In the genomic region with DNA sequence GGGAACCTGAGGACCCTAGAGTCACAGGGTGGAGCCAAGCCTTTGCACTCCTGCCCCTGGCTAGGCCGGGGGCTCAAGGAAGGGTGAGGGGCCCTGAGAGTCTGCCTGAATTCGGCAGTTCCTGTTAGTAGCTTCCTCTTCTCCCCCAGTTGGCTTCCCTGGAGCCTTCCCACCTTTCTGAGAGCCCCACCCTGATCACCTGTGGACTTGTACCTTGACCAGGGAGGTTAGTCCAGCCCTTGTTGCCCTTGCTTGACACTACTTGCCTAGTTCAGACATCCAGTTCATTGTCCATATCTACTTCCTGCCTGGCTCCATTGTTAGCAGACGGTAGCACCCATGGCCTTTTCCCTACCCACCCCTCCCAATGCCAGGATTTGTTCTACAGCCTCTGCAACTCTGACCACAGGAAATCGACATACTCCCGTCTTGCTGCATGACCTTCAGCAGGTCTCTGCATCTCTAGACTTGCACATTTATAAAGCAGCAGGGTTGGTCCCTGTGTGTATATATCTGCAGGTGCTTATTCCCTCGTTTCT, we compare ENCODE assay signal across 9 mouse cellular contexts. TPM values are rescaled to one million over a fixed set of nuclear protein-coding genes. Genes with fewer than 3 reads are reported as not detected.
DNase-seq lines count a peak whose midpoint lies in the region; ATAC-seq and TF ChIP-seq lines count a peak whose summit lies in the region.
"Had no signal": no experiment of that assay in that cellular context is flagged by ENCODE, and none has a peak within 500 bp of the region (broad histone marks: within the 10 kb centered on the region; RNA-seq: fewer than 3 reads in every experiment).

No protein-coding gene starts in this region.

- H3K4me3 ChIP-seq in gastrocnemius, adult 2 months = peak overlapping the region; percentile 73
- H3K4me3 ChIP-seq in megakaryocyte, embryonic 14.5 days (replicated peaks) = peak overlapping the region; percentile 100
- no peak overlapping the region for H3K4me3 ChIP-seq in limb, embryonic 10.5 days
- 0 out of 2 replicates have a peak overlapping the region, but pooled peaks have one; percentile 85 for H3K4me3 ChIP-seq in stomach, embryonic 15.5 days (replicated peaks)

- DNase-seq in gastrocnemius, adult 2 months = no peak
- no peak for DNase-seq in gastrocnemius, postnatal 10 days
- DNase-seq in limb, embryonic 10.5 days (ENCODE audit: low spot score) = no peak
- no peak for DNase-seq in gastrocnemius, postnatal 4 days (ENCODE audit: low spot score in 2 of 2)
- DNase-seq in Muller cell, postnatal 12 days (ENCODE audit: inconsistent ontology term) = no peak
- DNase-seq: kidney, postnatal 4 days had no signal

- TF ChIP-seq CTCF in gastrocnemius, adult 2 months (IDR thresholded peaks at IDR 0.05) = no peak

- no peak for ATAC-seq in megakaryocyte, adult 5-6 weeks (ENCODE audit: poor library complexity, severe bottlenecking)
- no peak for ATAC-seq in stomach, embryonic 15.5 days (ENCODE audit: insufficient read depth, low FRiP score, low read depth)

- no peak overlapping the region for H3K9ac ChIP-seq in stomach, embryonic 15.5 days

- H3K4me1 ChIP-seq in megakaryocyte, embryonic 14.5 days = peaks cover 79% of the 10 kb centered on the region
- H3K4me1 ChIP-seq in limb, embryonic 10.5 days = peaks cover 45% of the 10 kb centered on the region
- peaks cover 40% of the 10 kb centered on the region for H3K4me1 ChIP-seq in stomach, embryonic 15.5 days

- intact Hi-C loops in gastrocnemius, adult 2 months (cut with DNase I) = no loop called here

- WGBS in limb, embryonic 10.5 days = 82% methylated on average over 6 of the region's 6 CpGs
- WGBS in stomach, embryonic 15.5 days = 44% methylated on average over 6 of the region's 6 CpGs

- H3K27me3 ChIP-seq in megakaryocyte, embryonic 14.5 days (replicated peaks) = no peaks in the 10 kb centered on the region
- no peaks in the 10 kb centered on the region for H3K27me3 ChIP-seq in limb, embryonic 10.5 days (ENCODE audit: low read depth, poor library complexity, severe bottlenecking)
- H3K27me3 ChIP-seq in stomach, embryonic 15.5 days (replicated peaks) = no peaks in the 10 kb centered on the region

- H3K4me2 ChIP-seq in stomach, embryonic 15.5 days = peak overlapping the region; percentile 88

- no peaks in the 10 kb centered on the region for H3K9me3 ChIP-seq in megakaryocyte, embryonic 14.5 days
- no peaks in the 10 kb centered on the region for H3K9me3 ChIP-seq in limb, embryonic 10.5 days (replicated peaks)
- H3K9me3 ChIP-seq in stomach, embryonic 15.5 days = no peaks in the 10 kb centered on the region

- peak overlapping the region; percentile 95 for H3K27ac ChIP-seq in gastrocnemius, adult 2 months
- H3K27ac ChIP-seq in limb, embryonic 10.5 days = peak overlapping the region; percentile 96
- H3K27ac ChIP-seq in stomach, embryonic 15.5 days = peak overlapping the region; percentile 97

- H3K36me3 ChIP-seq in megakaryocyte, embryonic 14.5 days (replicated peaks; ENCODE audit: low read length) = peaks cover 61% of the 10 kb centered on the region
- peaks cover 56% of the 10 kb centered on the region for H3K36me3 ChIP-seq in limb, embryonic 10.5 days
- peaks cover 38% of the 10 kb centered on the region for H3K36me3 ChIP-seq in stomach, embryonic 15.5 days

RNA-seq across cellular contexts. Expression of gene Mapk3, which starts 2.2 kb away (rescaled TPM):
- total RNA-seq in gastrocnemius, adult 2 months (2021) = 10 to 100 TPM; 22.3 to 22.4 TPM
- total RNA-seq in gastrocnemius, postnatal 10 days (2021) = 10 to 100 TPM; 43.7 to 54.7 TPM
- 213 and 289 TPM in 2 replicates for polyA plus RNA-seq in megakaryocyte, embryonic 14.5 days (2012; ENCODE audit: insufficient read depth, low replicate concordance)
- total RNA-seq in megakaryocyte, adult 5-6 weeks (2015) = 173 and 177 TPM in 2 replicates
- total RNA-seq in megakaryocyte, adult 5-6 weeks (2017) = 88.3 and 91.1 TPM in 2 replicates
- polyA plus RNA-seq in limb, embryonic 10.5 days (2016; fragmentation: Nextera tagmentation; extraction: Ambion mirVana) = 47.3 and 55.9 TPM in 2 replicates
- polyA plus RNA-seq in stomach, embryonic 15.5 days (2015; fragmentation: Nextera tagmentation; extraction: Ambion mirVana) = 99.9 TPM in 2 replicates
- total RNA-seq in gastrocnemius, postnatal 4 days (2021) = 10 to 100 TPM; 65.0 to 66.7 TPM

RNA-seq across cellular contexts. Expression of gene Gdpd3, which starts 4.5 kb away (rescaled TPM):
- 1 to 10 TPM in 1 of 2 experiments, under 1 TPM in 1; 0.67 to 1.3 TPM for total RNA-seq in gastrocnemius, adult 2 months (2021)
- 1 to 10 TPM; 1.0 to 4.0 TPM for total RNA-seq in gastrocnemius, postnatal 10 days (2021)
- polyA plus RNA-seq in megakaryocyte, embryonic 14.5 days (2012; ENCODE audit: insufficient read depth, low replicate concordance) = 3.4 TPM in 1 of 2 replicates, not detected in the other
- 26.8 and 37.3 TPM in 2 replicates for total RNA-seq in megakaryocyte, adult 5-6 weeks (2015)
- total RNA-seq in megakaryocyte, adult 5-6 weeks (2017) = 57.9 and 71.4 TPM in 2 replicates
- 0.83 and 1.5 TPM in 2 replicates for polyA plus RNA-seq in limb, embryonic 10.5 days (2016; fragmentation: Nextera tagmentation; extraction: Ambion mirVana)
- 3.1 and 3.3 TPM in 2 replicates for polyA plus RNA-seq in stomach, embryonic 15.5 days (2015; fragmentation: Nextera tagmentation; extraction: Ambion mirVana)
- total RNA-seq in gastrocnemius, postnatal 4 days (2021) = 1 to 10 TPM; 4.8 to 5.1 TPM

RNA-seq across cellular contexts. Expression of gene Ypel3, which starts 15.2 kb away (rescaled TPM):
- 10 to 100 TPM; 74.6 to 93.1 TPM for total RNA-seq in gastrocnemius, adult 2 months (2021)
- total RNA-seq in gastrocnemius, postnatal 10 days (2021) = 10 to 100 TPM; 56.3 to 62.9 TPM
- 284 and 689 TPM in 2 replicates for polyA plus RNA-seq in megakaryocyte, embryonic 14.5 days (2012; ENCODE audit: insufficient read depth, low replicate concordance)
- 196 and 200 TPM in 2 replicates for total RNA-seq in megakaryocyte, adult 5-6 weeks (2015)
- total RNA-seq in megakaryocyte, adult 5-6 weeks (2017) = 91.7 and 117 TPM in 2 replicates
- 51.7 and 84.9 TPM in 2 replicates for polyA plus RNA-seq in limb, embryonic 10.5 days (2016; fragmentation: Nextera tagmentation; extraction: Ambion mirVana)
- 81.9 and 93.0 TPM in 2 replicates for polyA plus RNA-seq in stomach, embryonic 15.5 days (2015; fragmentation: Nextera tagmentation; extraction: Ambion mirVana)
- 10 to 100 TPM; 61.7 to 82.5 TPM for total RNA-seq in gastrocnemius, postnatal 4 days (2021)

RNA-seq across cellular contexts. Expression of gene Tbx6, which starts 19.7 kb away (rescaled TPM):
- total RNA-seq in gastrocnemius, adult 2 months (2021) = under 1 TPM; 0.42 to 0.48 TPM
- total RNA-seq in gastrocnemius, postnatal 10 days (2021) = under 1 TPM; 0.38 to 0.75 TPM
- polyA plus RNA-seq in megakaryocyte, embryonic 14.5 days (2012; ENCODE audit: insufficient read depth, low replicate concordance) = 3.0 and 15.0 TPM in 2 replicates
- 0.68 and 1.0 TPM in 2 replicates for total RNA-seq in megakaryocyte, adult 5-6 weeks (2015)
- total RNA-seq in megakaryocyte, adult 5-6 weeks (2017) = 0.98 and 0.99 TPM in 2 replicates
- polyA plus RNA-seq in limb, embryonic 10.5 days (2016; fragmentation: Nextera tagmentation; extraction: Ambion mirVana) = 0.23 and 0.53 TPM in 2 replicates
- 0.46 and 0.66 TPM in 2 replicates for polyA plus RNA-seq in stomach, embryonic 15.5 days (2015; fragmentation: Nextera tagmentation; extraction: Ambion mirVana)
- total RNA-seq in gastrocnemius, postnatal 4 days (2021) = 1 to 10 TPM in 1 of 2 experiments, under 1 TPM in 1; 0.44 to 1.1 TPM

RNA-seq across cellular contexts. Expression of gene Ppp4c, which starts 30.7 kb away (rescaled TPM):
- total RNA-seq in gastrocnemius, adult 2 months (2021) = 10 to 100 TPM; 22.8 to 25.7 TPM
- total RNA-seq in gastrocnemius, postnatal 10 days (2021) = 10 to 100 TPM; 44.2 to 48.8 TPM
- 46.3 and 115 TPM in 2 replicates for polyA plus RNA-seq in megakaryocyte, embryonic 14.5 days (2012; ENCODE audit: insufficient read depth, low replicate concordance)
- 186 and 196 TPM in 2 replicates for total RNA-seq in megakaryocyte, adult 5-6 weeks (2015)
- 139 and 154 TPM in 2 replicates for total RNA-seq in megakaryocyte, adult 5-6 weeks (2017)
- polyA plus RNA-seq in limb, embryonic 10.5 days (2016; fragmentation: Nextera tagmentation; extraction: Ambion mirVana) = 450 and 462 TPM in 2 replicates
- polyA plus RNA-seq in stomach, embryonic 15.5 days (2015; fragmentation: Nextera tagmentation; extraction: Ambion mirVana) = 237 and 240 TPM in 2 replicates
- 10 to 100 TPM; 74.6 to 74.7 TPM for total RNA-seq in gastrocnemius, postnatal 4 days (2021)

Comparison
In these comparisons a context has a peak if more than half of its experiments do, and no peak if none do; other contexts are left out.
1. RNA of gene Gdpd3, which starts 4.5 kb away (total RNA-seq): 26.8 to 71.4 TPM in megakaryocyte, adult 5-6 weeks; 4.8 to 5.1 TPM in gastrocnemius, postnatal 4 days, 1.0 to 4.0 TPM in gastrocnemius, postnatal 10 days and 0.67 to 1.3 TPM in gastrocnemius, adult 2 months; every median in the first group is over 4 times any median in the second.
2. Peak in every context shown above with its lines, with median percentiles within 50 percentile points of each other: H3K27ac ChIP-seq.